Mouse (Mus musculus) stomach, embryonic 16.5 days (tissue): ENCODE data around the gene Dock10. TPM values are rescaled to one million over a fixed set of nuclear protein-coding genes. Genes with fewer than 3 reads are reported as not detected.

Source experiments
- ATAC-seq: fragments of 200-750 bp; cut with Nextera tagmentation; 2 replicates; pipeline ENCODE4 v1.8.0; 2017; ENCODE audit warnings: moderate number of reproducible peaks, moderate TSS enrichment; ENCODE audit not compliant: insufficient read depth, low FRiP score
- H3K27ac ChIP-seq: fragments of 300-500 bp; sonication (generic); 2 replicates; pipeline ENCODE4 v1.5.1; 2014; ENCODE audit warnings: low read length
- H3K27me3 ChIP-seq: fragments of 300-500 bp; sonication (generic); 2 replicates; pipeline ENCODE4 v1.6.1; 2014; ENCODE audit warnings: low read length, control low read depth, mixed read lengths; ENCODE audit not compliant: control insufficient read depth, insufficient read depth
- H3K36me3 ChIP-seq: fragments of 300-500 bp; sonication (generic); 2 replicates; pipeline ENCODE4 v1.6.1; 2014; ENCODE audit warnings: low read length; ENCODE audit not compliant: control insufficient read depth, insufficient read depth
- H3K4me1 ChIP-seq: fragments of 300-500 bp; sonication (generic); 2 replicates; pipeline ENCODE4 v1.6.1; 2014; ENCODE audit warnings: low read length, control low read depth, mixed read lengths; ENCODE audit not compliant: control insufficient read depth, insufficient read depth
- H3K4me2 ChIP-seq: fragments of 300-500 bp; sonication (generic); 2 replicates; pipeline ENCODE4 v1.6.1; 2014; ENCODE audit warnings: low read depth, low read length, mixed read lengths
- H3K4me3 ChIP-seq: fragments of 300-500 bp; sonication (generic); replicated peaks from 2 replicates; pipeline ENCODE4 v1.5.1; 2014; ENCODE audit warnings: mild to moderate bottlenecking, low read length
- H3K9ac ChIP-seq: fragments of 300-500 bp; sonication (generic); 2 replicates; pipeline ENCODE4 v1.6.1; 2014; ENCODE audit warnings: low read length
- H3K9me3 ChIP-seq: fragments of 300-500 bp; sonication (generic); replicated peaks from 2 replicates; pipeline ENCODE4 v1.6.1; 2016; ENCODE audit warnings: low read length, control low read depth; ENCODE audit not compliant: control insufficient read depth
- WGBS: fragments of 180-500 bp; shearing (Covaris S2); extraction: QIAGEN DNeasy Blood & Tissue Kit; methylation state at CpG from one replicate; pipeline ENCODE4 v1.1.7; 2014; 5-methylcytosine and 5-hydroxymethylcytosine counted together
- polyA plus RNA-seq: library from polyadenylated mRNA; unstranded; fragments of >200 nt; fragmentation: Nextera tagmentation; extraction: Ambion mirVana; gene quantifications from 2 replicates; pipeline ENCODE4 v1.2.1, GENCODE M21; 2015

Dock10 gene
- polyA plus RNA-seq, 1 experiment from 2014 or later: 8.1 TPM

GRCm38 (mm10) chr1:80576898-80577297 is 181.4 kb downstream of the Dock10 start:
- WGBS: 87% methylated on average over 2 of the region's 2 CpGs
- no peak overlapping the region for H3K4me2 ChIP-seq
- no peak overlapping the region for H3K4me3 ChIP-seq
- H3K9me3 ChIP-seq: no peaks in the 10 kb centered on the region
- no peak overlapping the region for H3K27ac ChIP-seq
- H3K9ac ChIP-seq: no peak overlapping the region
- no peaks in the 10 kb centered on the region for H3K36me3 ChIP-seq
- H3K4me1 ChIP-seq: no peaks in the 10 kb centered on the region
- no peaks in the 10 kb centered on the region for H3K27me3 ChIP-seq
- no peak for ATAC-seq

GRCm38 (mm10) chr1:80556446-80556845 is 201.9 kb downstream of the Dock10 start:
- Histone ChIP-seq H3K36me3 (no peaks in the 10 kb centered on the region), H3K27ac (no peak overlapping the region), H3K4me2 (no peak overlapping the region), H3K27me3 (no peaks in the 10 kb centered on the region), H3K4me1 (no peaks in the 10 kb centered on the region), H3K9ac (no peak overlapping the region), H3K9me3 (no peaks in the 10 kb centered on the region), H3K4me3 (no peak overlapping the region)
- 82% methylated on average over 1 of the region's 1 CpGs for WGBS
- ATAC-seq: no peak

- H3K9me3 ChIP-seq: no peaks in the 10 kb centered on the region
- H3K36me3 ChIP-seq: no peaks in the 10 kb centered on the region
- H3K27me3 ChIP-seq: no peaks in the 10 kb centered on the region
- no peak overlapping the region for H3K4me2 ChIP-seq
- H3K4me1 ChIP-seq: no peaks in the 10 kb centered on the region
- no peak overlapping the region for H3K4me3 ChIP-seq
- no peak overlapping the region for H3K27ac ChIP-seq
- no peak overlapping the region for H3K9ac ChIP-seq
- ATAC-seq: no peak
- 93% methylated on average over 3 of the region's 3 CpGs for WGBS
Observed at GRCm38 (mm10) chr1:80541522-80541921, 216.8 kb downstream of the Dock10 start.

- H3K4me2 ChIP-seq: no peak overlapping the region
- H3K9me3 ChIP-seq: no peaks in the 10 kb centered on the region
- H3K27me3 ChIP-seq: no peaks in the 10 kb centered on the region
- no peaks in the 10 kb centered on the region for H3K36me3 ChIP-seq
- no peak overlapping the region for H3K27ac ChIP-seq
- H3K4me3 ChIP-seq: no peak overlapping the region
- ATAC-seq: no peak
- WGBS: 64% methylated on average over 5 of the region's 5 CpGs
- no peaks in the 10 kb centered on the region for H3K4me1 ChIP-seq
- no peak overlapping the region for H3K9ac ChIP-seq
Observed at GRCm38 (mm10) chr1:80522197-80522596, 236.1 kb downstream of the Dock10 start.

GRCm38 (mm10) chr1:80520456-80520855 is 237.9 kb downstream of the Dock10 start:
- H3K36me3 ChIP-seq: no peaks in the 10 kb centered on the region
- no peak overlapping the region for H3K4me2 ChIP-seq
- no peaks in the 10 kb centered on the region for H3K9me3 ChIP-seq
- no peak overlapping the region for H3K9ac ChIP-seq
- no peaks in the 10 kb centered on the region for H3K27me3 ChIP-seq
- H3K4me1 ChIP-seq: no peaks in the 10 kb centered on the region
- H3K27ac ChIP-seq: no peak overlapping the region
- WGBS: 31% methylated on average over 2 of the region's 2 CpGs
- ATAC-seq: no peak
- no peak overlapping the region for H3K4me3 ChIP-seq

DNA sequence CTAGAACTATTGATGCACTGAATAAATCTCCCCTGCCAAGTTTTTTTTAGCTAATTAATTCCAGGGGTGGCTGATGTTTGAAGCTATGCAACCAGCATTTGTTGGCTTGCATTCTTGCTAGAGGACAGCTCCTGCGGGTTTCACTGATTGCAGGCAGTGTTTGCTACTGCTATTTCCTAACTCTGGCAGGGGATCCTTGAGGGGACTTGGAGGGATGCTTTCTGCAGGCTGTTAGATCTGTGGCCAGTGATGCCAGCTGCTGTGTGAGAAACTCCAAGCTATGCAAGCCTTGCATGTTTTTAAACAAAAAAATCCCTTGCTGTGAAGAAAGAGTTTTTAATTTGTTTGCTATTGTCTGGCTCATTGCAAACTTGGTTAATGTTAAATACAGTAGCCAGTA is 238.4 kb downstream of the Dock10 start:
- H3K4me3 ChIP-seq: no peak overlapping the region
- H3K27ac ChIP-seq: no peak overlapping the region
- no peaks in the 10 kb centered on the region for H3K9me3 ChIP-seq
- no peak overlapping the region for H3K4me2 ChIP-seq
- no peaks in the 10 kb centered on the region for H3K4me1 ChIP-seq
- 5% methylated on average over 1 of the region's 1 CpGs for WGBS
- ATAC-seq: no peak
- no peaks in the 10 kb centered on the region for H3K27me3 ChIP-seq
- H3K36me3 ChIP-seq: no peaks in the 10 kb centered on the region
- no peak overlapping the region for H3K9ac ChIP-seq

DNA sequence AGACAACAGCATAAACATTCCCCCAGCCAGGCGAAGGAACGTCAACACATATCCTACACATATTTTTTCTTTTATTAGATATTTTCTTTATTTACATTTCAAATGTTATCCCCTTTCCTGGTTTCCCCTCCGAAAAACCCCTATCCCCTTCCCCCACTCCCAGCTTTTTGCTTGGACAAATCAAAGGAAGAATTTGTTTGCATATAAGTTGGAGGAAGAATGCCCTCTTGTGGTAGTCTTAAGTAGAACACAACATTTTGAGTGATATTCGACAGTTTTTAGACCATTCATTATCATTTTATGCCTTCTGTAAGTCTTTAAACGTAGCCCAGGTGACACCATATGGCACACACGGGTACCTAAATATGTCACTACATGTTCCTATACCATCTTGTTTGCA is 242.5 kb downstream of the Dock10 start:
- H3K4me2 ChIP-seq: no peak overlapping the region
- WGBS: 37% methylated on average over 6 of the region's 6 CpGs
- H3K4me3 ChIP-seq: no peak overlapping the region
- ATAC-seq: no peak
- H3K4me1 ChIP-seq: no peaks in the 10 kb centered on the region
- H3K27me3 ChIP-seq: no peaks in the 10 kb centered on the region
- H3K27ac ChIP-seq: no peak overlapping the region
- no peaks in the 10 kb centered on the region for H3K9me3 ChIP-seq
- no peaks in the 10 kb centered on the region for H3K36me3 ChIP-seq
- H3K9ac ChIP-seq: no peak overlapping the region

DNA sequence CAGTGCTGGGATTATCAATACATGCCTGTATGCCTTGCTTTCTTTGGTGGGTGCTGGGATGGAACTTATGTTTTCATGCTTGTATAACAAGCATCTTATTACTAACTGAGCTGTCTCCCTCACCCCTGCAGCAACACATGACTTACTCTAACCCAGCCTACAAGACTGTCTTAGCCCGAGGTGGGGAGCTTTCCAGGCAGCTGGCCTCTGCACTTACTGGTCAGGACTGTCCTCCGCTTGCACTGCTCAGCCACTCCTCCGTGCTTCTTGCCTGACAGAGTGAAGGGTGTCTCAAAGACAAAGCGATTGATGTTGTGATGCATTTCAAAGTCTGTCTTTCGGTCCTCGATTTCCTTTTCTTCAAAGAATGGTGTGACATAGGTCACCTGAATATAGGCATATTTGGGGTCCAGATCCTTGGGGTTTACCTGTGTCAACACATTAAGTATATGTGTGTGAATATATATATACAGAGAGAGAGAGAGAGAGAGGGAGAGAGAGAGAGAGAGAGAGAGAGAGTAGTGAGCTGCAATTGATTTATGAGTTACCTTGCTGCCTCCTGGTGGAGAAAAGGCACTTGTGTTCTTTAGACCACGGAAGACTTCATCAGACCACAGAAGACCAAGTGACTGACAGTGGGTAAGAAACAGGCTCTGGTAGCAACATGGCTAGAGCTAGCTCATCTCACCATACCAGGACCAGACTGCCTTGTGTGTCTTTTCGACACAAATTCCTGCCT is 245.9 kb downstream of the Dock10 start:
- Histone ChIP-seq H3K36me3 (no peaks in the 10 kb centered on the region), H3K27me3 (no peaks in the 10 kb centered on the region), H3K9ac (no peak overlapping the region), H3K9me3 (no peaks in the 10 kb centered on the region), H3K4me3 (no peak overlapping the region), H3K4me2 (no peak overlapping the region), H3K27ac (no peak overlapping the region), H3K4me1 (no peaks in the 10 kb centered on the region)
- no peak for ATAC-seq
- WGBS: 60% methylated on average over 8 of the region's 8 CpGs

DNA sequence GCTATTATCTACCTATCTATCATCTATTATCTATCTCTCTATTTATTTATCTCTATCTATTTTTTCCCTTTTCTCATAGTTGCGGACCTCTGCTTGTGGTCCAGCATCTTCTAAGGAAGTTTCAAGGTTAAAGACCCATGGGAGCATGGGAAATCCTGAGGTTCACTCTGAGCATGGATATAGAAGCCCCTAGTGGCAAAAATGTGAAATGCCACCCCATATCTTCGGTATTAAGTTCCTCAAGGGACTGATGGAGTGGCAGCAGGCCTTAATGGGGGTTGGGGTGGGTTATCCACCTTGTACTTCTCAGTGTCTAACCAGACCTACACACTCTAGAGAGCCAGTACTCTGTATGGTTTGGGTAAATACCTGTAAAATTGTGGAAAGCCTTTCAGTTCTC is 253.6 kb downstream of the Dock10 start:
- no peak for ATAC-seq
- H3K27me3 ChIP-seq: no peaks in the 10 kb centered on the region
- no peak overlapping the region for H3K9ac ChIP-seq
- no peak overlapping the region for H3K4me2 ChIP-seq
- no peak overlapping the region for H3K27ac ChIP-seq
- H3K36me3 ChIP-seq: no peaks in the 10 kb centered on the region
- no peak overlapping the region for H3K4me3 ChIP-seq
- no peaks in the 10 kb centered on the region for H3K9me3 ChIP-seq
- no peaks in the 10 kb centered on the region for H3K4me1 ChIP-seq
- 79% methylated on average over 2 of the region's 2 CpGs for WGBS
